19 mouse cellular contexts compared by ENCODE assay signal in genomic region chrY:90738431-90738680, GRCm38 (mm10). TPM values are rescaled to one million over a fixed set of nuclear protein-coding genes. Genes with fewer than 3 reads are reported as not detected.
A peak's percentile ranks its signal among the peaks of the same experiment; 100 is the strongest.
DNase-seq lines count a peak whose midpoint lies in the region; TF ChIP-seq lines count a peak whose summit lies in the region.
"Had no signal": no experiment of that assay in that cellular context is flagged by ENCODE, and none has a peak within 500 bp of the region (broad histone marks: within the 10 kb centered on the region; RNA-seq: fewer than 3 reads in every experiment).

No protein-coding gene starts in this region.

- in situ Hi-C loops in ES-E14 (cut with MboI; ENCODE audit: low sequenced_read_pairs in 2 of 2, unreplicated experiment in 2 of 2), result no loop called here

- H3K27me3 ChIP-seq in E14TG2a.4 (ENCODE audit: insufficient read depth, low read length), result no peaks in the 10 kb centered on the region
- H3K27me3 ChIP-seq in splenic B cell, adult 2 months (ENCODE audit: control insufficient read depth, insufficient read depth, low read length, poor library complexity, severe bottlenecking), result no peaks in the 10 kb centered on the region
- H3K27me3 ChIP-seq: embryonic facial prominence, embryonic 13.5 days; forebrain, embryonic 13.5 days; heart, embryonic 13.5 days; hindbrain, embryonic 15.5 days had no signal

- no peak overlapping the region for H3K9ac ChIP-seq in ES-E14 (ENCODE audit: insufficient read depth, low read depth, low read length, poor library complexity, severe bottlenecking)
- H3K9ac ChIP-seq: embryonic facial prominence, embryonic 13.5 days; forebrain, embryonic 13.5 days; forebrain, postnatal 0 days; heart, embryonic 13.5 days; hindbrain, embryonic 15.5 days had no signal

- H3K4me3 ChIP-seq in E14TG2a.4 (replicated peaks; ENCODE audit: low read length), result peak overlapping the region; percentile 17; the same call in 1 of the 2 replicates
- no peak overlapping the region for H3K4me3 ChIP-seq in ES-E14 (ENCODE audit: insufficient read depth in 1 of 2, low read depth in 1 of 2, low read length in 2 of 2, poor library complexity in 1 of 2, severe bottlenecking in 1 of 2)
- H3K4me3 ChIP-seq: embryonic facial prominence, embryonic 13.5 days; forebrain, embryonic 13.5 days; heart, embryonic 13.5 days; hindbrain, embryonic 15.5 days had no signal

- H3K9me3 ChIP-seq in E14TG2a.4 (ENCODE audit: low read length), result peaks cover 94% of the 10 kb centered on the region
- 0 out of 2 replicates have a peak, but pooled peaks cover 7% of the 10 kb centered on the region for H3K9me3 ChIP-seq in ES-E14 (ENCODE audit: control insufficient read depth, insufficient read depth, low read depth, low read length)

- H3K27ac ChIP-seq in ES-E14 (ENCODE audit: insufficient read depth, low read depth, low read length, poor library complexity, severe bottlenecking), result no peak overlapping the region
- H3K27ac ChIP-seq: embryonic facial prominence, embryonic 13.5 days; forebrain, embryonic 13.5 days; heart, embryonic 13.5 days; hindbrain, embryonic 15.5 days had no signal

- TF ChIP-seq CTCF in E14TG2a.4 (conservative IDR thresholded peaks at IDR 0.05; ENCODE audit: low read length), result no peak

- H3K4me1 ChIP-seq in E14TG2a.4 (replicated peaks; ENCODE audit: low read depth, low read length), result no peaks in the 10 kb centered on the region
- H3K4me1 ChIP-seq in ES-E14 (ENCODE audit: control insufficient read depth in 2 of 2, insufficient read depth in 2 of 2, low read length in 2 of 2, poor library complexity in 1 of 2), result no peaks in the 10 kb centered on the region
- H3K4me1 ChIP-seq: embryonic facial prominence, embryonic 13.5 days; forebrain, embryonic 13.5 days; heart, embryonic 13.5 days; hindbrain, embryonic 15.5 days had no signal

- DNase-seq in spleen, postnatal 4 days (ENCODE audit: low spot score in 2 of 2), result peak; percentile 27 to 54
- DNase-seq in spleen, adult 12 weeks (ENCODE audit: low spot score), result no peak
- DNase-seq in ES-E14 (ENCODE audit: low read depth, low spot score), result peak; percentile 12
- DNase-seq in splenic B cell, adult 2 months (ENCODE audit: low read depth, low spot score), result peak; percentile 47
- DNase-seq in Muller cell, postnatal 12 days (ENCODE audit: inconsistent ontology term), result no peak
- no peak for DNase-seq in urinary bladder, postnatal 14 days (ENCODE audit: low spot score)
- DNase-seq: cerebellum, adult 8-10 months had no signal

- H3K36me3 ChIP-seq in E14TG2a.4 (ENCODE audit: insufficient read depth, low read length), result peaks cover 72% of the 10 kb centered on the region
- peaks cover 69% of the 10 kb centered on the region for H3K36me3 ChIP-seq in ES-E14 (ENCODE audit: control insufficient read depth, insufficient read depth, low read length, poor library complexity, severe bottlenecking)
- peaks cover 13% of the 10 kb centered on the region for H3K36me3 ChIP-seq in splenic B cell, adult 2 months (ENCODE audit: control insufficient read depth, insufficient read depth, low read length, poor library complexity, severe bottlenecking)

TF ChIP-seq in ES-E14, 5 proteins besides CTCF, POLR2A, EP300 and RAD21:
- TF ChIP-seq HCFC1 (IDR thresholded peaks at IDR 0.05; ENCODE audit: borderline replicate concordance, insufficient read depth, low read length), result no peak
- TF ChIP-seq ZC3H11A (IDR thresholded peaks at IDR 0.05; ENCODE audit: borderline replicate concordance, low read depth, low read length), result no peak
- no peak for TF ChIP-seq MAFK (IDR thresholded peaks at IDR 0.05; ENCODE audit: insufficient read depth, low read depth, low read length)
- no peak for TF ChIP-seq CHD2 (IDR thresholded peaks at IDR 0.05; ENCODE audit: low read depth, low read length)
- no peak for TF ChIP-seq ZNF384 (IDR thresholded peaks at IDR 0.05; ENCODE audit: low read depth, low read length)
TF ChIP-seq in ES-E14: peak in this region for 0.

RNA-seq across cellular contexts. Expression of gene Gm21860, which starts 16.3 kb away (rescaled TPM):
- total RNA-seq in ES-E14 (2012; rRNA removed), result not detected in 2 replicates
- total RNA-seq: adrenal gland, postnatal 10 days; adrenal gland, postnatal 4 days; forebrain, postnatal 0 days; gastrocnemius, adult 18-20 months; gastrocnemius, postnatal 25 days; granulocyte monocyte progenitor cell, adult 5-6 weeks; heart, postnatal 36 days had no signal

RNA-seq across cellular contexts. Expression of gene Gm47283, which starts 46.2 kb away (rescaled TPM):
- not detected in 2 replicates for total RNA-seq in ES-E14 (2012; rRNA removed)
- total RNA-seq: adrenal gland, postnatal 10 days; adrenal gland, postnatal 4 days; forebrain, postnatal 0 days; gastrocnemius, adult 18-20 months; gastrocnemius, postnatal 25 days; granulocyte monocyte progenitor cell, adult 5-6 weeks; heart, postnatal 36 days had no signal

Comparison
In these comparisons a context has a peak if more than half of its experiments do, and no peak if none do; other contexts are left out.
1. DNase-seq: peak in spleen, postnatal 4 days (2 of 2), ES-E14 (single experiment) and splenic B cell, adult 2 months (single experiment); none in spleen, adult 12 weeks (single experiment), Muller cell, postnatal 12 days (single experiment) and urinary bladder, postnatal 14 days (single experiment).